Mouse (Mus musculus): ENCODE measurements around the gene Usf3. TPM values are rescaled to one million over a fixed set of nuclear protein-coding genes. Genes with fewer than 3 reads are reported as not detected.

The Usf3 gene
- polyA plus RNA-seq, 1 experiment, result 11.6 TPM

DNA sequence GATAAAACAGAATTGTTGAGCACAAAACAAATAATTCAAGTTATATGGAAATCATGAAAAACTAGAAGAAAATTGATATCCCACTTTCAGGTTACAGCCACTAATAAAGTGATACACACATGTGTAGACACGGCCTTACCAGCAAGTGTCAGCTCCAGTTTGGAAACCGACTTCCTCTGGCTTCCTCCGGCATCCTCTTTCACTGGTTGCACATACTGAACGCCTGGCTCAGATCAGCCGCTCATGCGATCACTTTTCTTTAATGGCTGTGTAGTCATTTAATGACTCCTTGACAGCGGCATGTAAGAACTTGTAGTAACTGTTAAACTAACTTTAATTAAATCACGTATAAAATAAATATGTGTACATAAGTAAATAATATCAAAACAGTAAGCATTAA, 32.9 kb downstream of the Usf3 start:
- no peak for DNase-seq (ENCODE audit: low read depth)
- no peak for TF ChIP-seq POLR2A (IDR thresholded peaks at IDR 0.05; ENCODE audit: borderline replicate concordance, extremely low read depth, insufficient read depth, insufficient read length, poor library complexity, severe bottlenecking)
- no peak for TF ChIP-seq CTCF (IDR thresholded peaks at IDR 0.05; ENCODE audit: borderline replicate concordance, extremely low read depth, insufficient read depth, insufficient read length)

DNA sequence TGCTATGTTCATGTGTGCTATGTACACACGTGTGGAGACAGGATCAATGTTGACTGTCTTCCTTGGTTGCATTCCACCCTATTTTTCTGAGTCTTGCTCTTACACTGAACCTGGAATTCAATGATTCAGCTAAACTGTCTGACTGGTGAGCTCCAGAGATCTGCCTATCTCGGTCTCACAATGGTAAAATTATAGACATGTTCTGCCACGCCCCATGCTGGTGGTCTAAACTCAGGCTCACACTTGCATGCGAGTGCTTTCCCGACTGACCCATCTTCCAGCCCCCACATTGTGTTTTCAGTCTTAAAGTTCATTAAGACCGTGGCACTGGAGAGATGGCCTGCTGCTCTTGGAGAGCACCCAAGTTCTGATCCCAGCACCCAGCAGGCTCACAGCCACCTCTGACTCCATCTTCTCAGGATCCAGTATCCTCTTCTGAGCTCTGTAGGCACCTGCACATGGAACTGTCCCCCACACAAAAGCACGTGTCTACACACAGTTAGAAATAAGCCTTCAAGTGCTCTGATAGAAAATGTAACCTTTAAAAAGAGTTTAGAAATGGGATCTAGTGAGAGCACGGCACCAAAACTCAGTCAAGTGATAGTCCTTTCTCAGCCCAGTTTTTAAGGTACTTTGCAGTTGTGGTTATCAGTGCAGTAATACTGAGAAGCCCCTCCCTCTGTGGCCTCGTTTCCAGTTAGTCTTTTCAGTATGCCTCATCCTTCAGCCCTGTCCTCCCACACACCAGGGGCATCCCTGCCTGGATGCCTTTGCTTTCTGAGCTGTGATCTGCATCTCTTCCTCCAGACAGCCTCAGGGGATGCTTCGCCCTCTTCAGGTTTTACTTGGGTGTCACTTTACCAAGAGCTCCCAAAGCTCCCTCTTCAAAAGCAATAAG, 37.4 kb downstream of the Usf3 start:
- DNase-seq (ENCODE audit: low read depth), result no peak
- no peak for TF ChIP-seq CTCF (IDR thresholded peaks at IDR 0.05; ENCODE audit: borderline replicate concordance, extremely low read depth, insufficient read depth, insufficient read length)
- no peak for TF ChIP-seq POLR2A (IDR thresholded peaks at IDR 0.05; ENCODE audit: borderline replicate concordance, extremely low read depth, insufficient read depth, insufficient read length, poor library complexity, severe bottlenecking)

DNA sequence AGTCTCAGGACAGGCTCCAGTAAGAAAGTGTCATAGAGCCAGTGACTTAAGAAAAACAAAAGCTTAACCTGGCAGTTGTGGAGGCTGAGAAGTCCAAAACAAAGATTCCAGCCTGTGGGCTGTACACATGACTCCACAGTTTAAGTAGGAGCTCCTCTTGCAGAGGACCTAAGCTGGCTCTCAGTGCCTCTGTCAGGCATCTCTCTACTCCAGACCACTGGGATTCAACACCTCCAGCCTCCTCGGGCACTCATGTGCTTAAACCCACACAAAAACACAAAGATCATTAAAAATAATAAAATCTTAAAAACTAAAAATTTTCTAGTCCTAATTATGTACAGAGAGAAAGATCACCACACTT, 38.0 kb downstream of the Usf3 start:
- TF ChIP-seq CTCF (IDR thresholded peaks at IDR 0.05; ENCODE audit: borderline replicate concordance, extremely low read depth, insufficient read depth, insufficient read length) (no peak), POLR2A (IDR thresholded peaks at IDR 0.05; ENCODE audit: borderline replicate concordance, extremely low read depth, insufficient read depth, insufficient read length, poor library complexity, severe bottlenecking) (no peak)
- DNase-seq (ENCODE audit: low read depth), result no peak

DNA sequence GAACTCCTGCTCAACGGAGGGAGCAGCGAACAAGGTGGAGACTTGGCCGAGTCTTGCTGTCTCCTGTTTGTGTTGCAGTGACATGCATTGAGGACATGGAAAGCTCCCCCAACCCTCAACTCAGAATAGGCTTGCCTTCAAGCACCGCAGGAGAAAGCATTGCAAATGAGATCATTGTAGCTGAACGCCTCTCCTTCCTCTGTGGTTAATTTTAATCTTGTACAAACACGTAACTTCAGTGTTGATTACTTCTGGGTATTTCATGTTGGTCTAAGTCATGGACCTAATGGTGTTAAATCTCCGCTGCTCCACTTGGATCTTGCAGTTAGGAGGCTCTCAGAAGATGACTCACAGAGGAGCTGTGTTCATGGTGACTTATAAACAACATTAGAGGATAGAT, 39.7 kb downstream of the Usf3 start:
- no peak for DNase-seq (ENCODE audit: low read depth)
- TF ChIP-seq POLR2A (IDR thresholded peaks at IDR 0.05; ENCODE audit: borderline replicate concordance, extremely low read depth, insufficient read depth, insufficient read length, poor library complexity, severe bottlenecking) (no peak), CTCF (IDR thresholded peaks at IDR 0.05; ENCODE audit: borderline replicate concordance, extremely low read depth, insufficient read depth, insufficient read length) (no peak)

DNA sequence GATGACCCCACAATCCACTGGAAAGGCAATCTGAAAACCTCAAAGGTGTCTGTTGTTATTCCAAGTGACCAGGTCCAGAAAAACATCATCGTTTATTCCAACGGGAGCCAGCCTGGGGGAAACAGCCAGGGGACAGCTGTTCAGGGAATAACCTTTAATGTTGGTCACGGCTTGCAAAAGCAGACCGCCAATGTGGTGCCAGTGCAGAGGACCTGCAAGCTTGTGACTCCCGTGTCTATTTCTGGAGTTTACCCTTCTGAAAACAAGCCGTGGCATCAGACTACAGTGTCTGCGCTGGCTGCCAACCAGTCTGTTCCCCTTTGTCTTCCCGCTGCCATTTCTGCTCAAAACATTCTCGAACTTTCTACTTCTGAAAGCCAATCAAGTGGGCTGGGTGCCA, 42.5 kb downstream of the Usf3 start:
- no peak for TF ChIP-seq POLR2A (IDR thresholded peaks at IDR 0.05; ENCODE audit: borderline replicate concordance, extremely low read depth, insufficient read depth, insufficient read length, poor library complexity, severe bottlenecking)
- no peak for TF ChIP-seq CTCF (IDR thresholded peaks at IDR 0.05; ENCODE audit: borderline replicate concordance, extremely low read depth, insufficient read depth, insufficient read length)
- no peak for DNase-seq (ENCODE audit: low read depth)

DNA sequence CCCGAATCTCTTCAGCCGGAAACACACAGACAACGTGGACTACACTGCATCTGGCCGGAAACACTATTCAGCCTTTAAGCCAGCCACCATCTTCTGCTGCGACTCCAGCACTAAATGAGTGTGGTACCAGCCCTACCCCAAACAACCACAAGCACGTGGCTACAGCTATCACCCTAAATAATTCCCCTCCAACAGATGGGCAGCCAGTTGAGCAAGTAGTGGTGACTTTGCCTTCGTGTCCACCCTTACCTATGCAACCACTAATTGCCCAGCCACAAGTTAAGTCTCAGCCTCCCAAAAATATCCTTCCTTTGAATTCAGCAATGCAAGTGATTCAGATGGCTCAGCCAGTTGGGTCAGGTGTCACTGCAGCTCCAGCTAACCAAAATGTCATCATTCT, 43.4 kb downstream of the Usf3 start:
- no peak for DNase-seq (ENCODE audit: low read depth)
- TF ChIP-seq CTCF (IDR thresholded peaks at IDR 0.05; ENCODE audit: borderline replicate concordance, extremely low read depth, insufficient read depth, insufficient read length) (no peak), POLR2A (IDR thresholded peaks at IDR 0.05; ENCODE audit: borderline replicate concordance, extremely low read depth, insufficient read depth, insufficient read length, poor library complexity, severe bottlenecking) (no peak)

DNA sequence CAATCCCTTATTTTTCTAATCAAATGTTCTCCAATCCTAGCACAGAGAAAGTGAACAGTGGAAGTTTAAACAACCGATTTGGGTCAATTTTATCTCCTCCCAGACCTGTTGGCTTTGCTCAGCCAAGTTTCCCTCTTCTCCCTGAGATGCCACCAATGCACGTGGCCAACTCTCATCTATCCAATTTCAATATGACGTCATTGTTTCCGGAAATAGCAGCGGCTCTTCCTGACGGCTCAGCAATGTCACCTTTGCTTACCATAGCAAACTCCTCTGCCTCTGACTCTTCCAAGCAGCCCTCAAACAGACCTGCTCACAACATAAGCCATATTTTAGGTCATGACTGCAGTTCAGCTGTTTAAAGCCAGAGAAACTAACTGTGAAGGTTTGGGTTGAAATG, 48.4 kb downstream of the Usf3 start:
- no peak for DNase-seq (ENCODE audit: low read depth)
- TF ChIP-seq POLR2A (IDR thresholded peaks at IDR 0.05; ENCODE audit: borderline replicate concordance, extremely low read depth, insufficient read depth, insufficient read length, poor library complexity, severe bottlenecking), result no peak
- TF ChIP-seq CTCF (IDR thresholded peaks at IDR 0.05; ENCODE audit: borderline replicate concordance, extremely low read depth, insufficient read depth, insufficient read length), result no peak

DNA sequence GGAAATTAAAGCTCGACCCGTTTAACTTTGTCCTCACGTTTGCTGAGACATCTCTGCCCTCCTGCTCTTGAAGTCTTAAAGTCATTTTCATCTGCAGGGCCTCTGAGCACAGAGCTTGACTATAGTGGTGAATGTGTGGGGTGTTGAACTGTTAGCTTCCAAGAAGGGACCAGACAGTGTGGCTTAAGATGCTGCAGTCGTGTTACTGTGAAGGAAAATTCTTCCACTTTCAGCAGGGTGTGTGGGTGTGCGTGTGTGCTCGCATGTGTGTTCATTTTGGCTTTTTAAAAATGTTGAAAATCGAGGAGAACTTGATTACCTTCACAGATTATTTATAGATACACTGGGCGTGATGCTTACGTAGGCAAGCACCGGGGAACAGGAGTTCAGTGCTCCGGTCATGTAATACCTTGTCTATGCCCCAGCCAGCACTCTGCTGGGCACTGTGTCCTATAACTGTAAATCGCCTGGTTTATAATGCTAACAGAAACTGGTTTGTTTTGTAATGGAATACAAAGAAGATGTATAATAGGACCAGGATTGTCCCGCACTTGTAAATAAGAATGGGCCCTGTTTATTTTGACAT, 53.8 kb downstream of the Usf3 start:
- TF ChIP-seq POLR2A (IDR thresholded peaks at IDR 0.05; ENCODE audit: borderline replicate concordance, extremely low read depth, insufficient read depth, insufficient read length, poor library complexity, severe bottlenecking) (no peak), CTCF (IDR thresholded peaks at IDR 0.05; ENCODE audit: borderline replicate concordance, extremely low read depth, insufficient read depth, insufficient read length) (no peak)
- no peak for DNase-seq (ENCODE audit: low read depth)

DNA sequence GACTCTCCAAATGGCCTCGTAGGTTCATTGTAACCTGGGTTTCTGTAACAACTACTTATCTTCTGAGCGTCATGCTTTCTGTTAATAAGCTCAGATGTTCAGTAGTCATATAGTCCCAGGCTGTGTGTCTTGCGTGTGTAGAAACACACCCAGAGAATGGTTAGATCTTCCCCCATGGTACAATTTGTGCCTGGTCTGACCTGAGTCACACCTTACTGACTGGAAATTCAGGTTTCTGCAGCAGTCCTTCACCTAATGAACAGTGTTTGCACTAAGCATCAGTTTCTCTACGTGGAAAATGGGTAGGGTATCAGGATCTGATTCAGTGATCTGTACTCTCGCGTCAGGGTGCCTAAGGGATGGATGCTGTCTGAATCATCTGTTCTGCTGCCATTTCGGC, 60.0 kb downstream of the Usf3 start:
- DNase-seq (ENCODE audit: low read depth), result no peak
- TF ChIP-seq POLR2A (IDR thresholded peaks at IDR 0.05; ENCODE audit: borderline replicate concordance, extremely low read depth, insufficient read depth, insufficient read length, poor library complexity, severe bottlenecking) (no peak), CTCF (IDR thresholded peaks at IDR 0.05; ENCODE audit: borderline replicate concordance, extremely low read depth, insufficient read depth, insufficient read length) (no peak)

DNA sequence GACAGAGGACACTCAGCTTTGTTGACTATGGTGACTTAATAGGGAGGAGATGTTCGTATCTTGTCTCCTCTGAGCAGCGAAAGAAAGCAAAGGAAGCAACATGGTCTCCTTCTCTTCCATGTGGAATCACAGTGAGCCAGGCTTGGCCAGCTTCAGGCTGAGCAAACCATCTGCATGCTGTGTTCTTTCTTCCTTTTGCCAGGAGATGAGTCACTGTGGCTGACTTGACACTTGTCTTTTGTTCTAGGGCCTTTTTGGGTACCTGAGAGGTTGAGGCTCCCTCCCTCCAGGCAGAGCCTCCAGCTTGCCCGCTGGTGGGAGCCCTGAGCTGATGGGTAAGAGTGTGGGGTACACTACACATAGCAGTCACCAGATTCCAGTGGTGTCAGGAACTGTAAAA, 64.8 kb downstream of the Usf3 start:
- no peak for TF ChIP-seq POLR2A (IDR thresholded peaks at IDR 0.05; ENCODE audit: borderline replicate concordance, extremely low read depth, insufficient read depth, insufficient read length, poor library complexity, severe bottlenecking)
- no peak for TF ChIP-seq CTCF (IDR thresholded peaks at IDR 0.05; ENCODE audit: borderline replicate concordance, extremely low read depth, insufficient read depth, insufficient read length)
- DNase-seq (ENCODE audit: low read depth), result no peak

DNA sequence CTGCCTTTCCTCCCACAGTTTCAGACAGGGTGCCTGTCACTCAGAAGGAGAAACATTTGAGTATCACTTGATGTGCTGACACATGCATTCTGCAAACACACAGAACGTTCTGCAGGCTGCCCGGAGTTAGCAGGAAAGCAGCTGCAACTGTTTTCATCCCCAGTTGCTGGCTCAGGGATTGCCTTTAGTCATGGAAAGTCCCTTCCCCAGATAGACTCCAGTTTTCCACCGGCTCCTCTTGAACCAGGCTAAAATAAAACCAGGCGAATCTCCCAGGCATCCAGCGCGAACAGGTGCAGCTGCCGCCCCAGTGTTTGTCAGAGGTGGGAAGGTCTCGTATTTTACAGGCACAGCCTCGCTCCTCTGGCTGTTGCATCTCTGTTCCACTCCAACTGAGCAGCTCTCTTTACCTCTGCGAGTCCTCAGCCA, 65.8 kb downstream of the Usf3 start:
- peak; percentile 35 for DNase-seq (ENCODE audit: low read depth)
- no peak for TF ChIP-seq CTCF (IDR thresholded peaks at IDR 0.05; ENCODE audit: borderline replicate concordance, extremely low read depth, insufficient read depth, insufficient read length)
- no peak for TF ChIP-seq POLR2A (IDR thresholded peaks at IDR 0.05; ENCODE audit: borderline replicate concordance, extremely low read depth, insufficient read depth, insufficient read length, poor library complexity, severe bottlenecking)

DNA sequence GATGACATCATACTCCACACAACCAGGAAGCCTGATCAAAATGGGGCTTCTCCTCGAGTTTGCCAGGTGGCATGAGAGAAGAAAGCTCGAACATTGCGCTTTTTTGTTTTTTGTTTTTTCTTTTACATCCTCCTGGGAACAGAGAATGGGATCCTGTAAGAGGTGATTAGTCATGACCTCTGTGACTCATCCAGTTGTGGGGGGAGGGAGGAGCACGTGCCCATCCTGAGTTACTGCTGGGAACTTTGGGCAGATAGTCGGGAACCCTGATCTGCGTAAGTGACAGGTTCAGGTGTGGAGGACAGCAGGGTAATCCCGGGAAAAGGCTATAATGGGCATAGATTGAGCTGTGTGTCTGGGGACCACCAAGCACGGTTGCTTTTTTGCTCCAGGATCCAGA, 67.4 kb downstream of the Usf3 start:
- no peak for TF ChIP-seq POLR2A (IDR thresholded peaks at IDR 0.05; ENCODE audit: borderline replicate concordance, extremely low read depth, insufficient read depth, insufficient read length, poor library complexity, severe bottlenecking)
- TF ChIP-seq CTCF (IDR thresholded peaks at IDR 0.05; ENCODE audit: borderline replicate concordance, extremely low read depth, insufficient read depth, insufficient read length), result no peak
- no peak for DNase-seq (ENCODE audit: low read depth)
